Mouse (Mus musculus): ENCODE results near the gene Olfr181. TPM values are rescaled to one million over a fixed set of nuclear protein-coding genes. Genes with fewer than 3 reads are reported as not detected.

Gene Olfr181
- total RNA-seq (2022): not detected

GRCm38 (mm10) chr16:58928655-58929054 is at the start of gene Olfr181:
Gene Olfr181, minus strand, starts transcription at chr16:58928755.
- no peak for DNase-seq (ENCODE audit: low spot score in 2 of 2)

- no peak for DNase-seq (ENCODE audit: low spot score in 2 of 2)
Measured at GRCm38 (mm10) chr16:58929292-58929691, 737 bp upstream of the Olfr181 start, which contains the start of gene Olfr180. Gene Olfr180, minus strand, starts transcription at chr16:58929392.

- no peak for DNase-seq (ENCODE audit: low spot score in 2 of 2)
Measured at GRCm38 (mm10) chr16:58891963-58892362, 36.6 kb downstream of the Olfr181 start, which contains the start of gene Olfr178. Gene Olfr178, minus strand, starts transcription at chr16:58892063.

- no peak for DNase-seq (ENCODE audit: low spot score in 2 of 2)
Measured at GRCm38 (mm10) chr16:58884416-58884815, 44.1 kb downstream of the Olfr181 start.

Other genes with a start within 250 kb of the Olfr181 start
- gene Gpr15, start 209.7 kb downstream of the Olfr181 start, total RNA-seq (2022): not detected
- 100 to 1,000 TPM in 2 of 4 experiments, 10 to 100 TPM in 2; 87.9 to 106 (median 100) TPM for gene Cldnd1, start 200.8 kb downstream of the Olfr181 start, total RNA-seq (2022)
- gene Olfr172, start 165.6 kb downstream of the Olfr181 start, total RNA-seq (2022): not detected
- not detected for gene Olfr173, start 128.5 kb downstream of the Olfr181 start, total RNA-seq (2022)
- gene Olfr175-ps1, start 102.0 kb downstream of the Olfr181 start, total RNA-seq (2022): not detected
- gene Olfr177, start 54.0 kb downstream of the Olfr181 start, total RNA-seq (2022): not detected
- not detected for gene Olfr178, start 36.7 kb downstream of the Olfr181 start, total RNA-seq (2022)
- not detected for gene Olfr180, start 637 bp upstream of the Olfr181 start, total RNA-seq (2022)
- not detected for gene Olfr183, start 66.6 kb upstream of the Olfr181 start, total RNA-seq (2022)
- gene Olfr186, start 101.5 kb upstream of the Olfr181 start, total RNA-seq (2022): not detected
- not detected for gene Olfr187, start 111.0 kb upstream of the Olfr181 start, total RNA-seq (2022)
- gene Olfr190, start 149.2 kb upstream of the Olfr181 start, total RNA-seq (2022): not detected
- not detected for gene Olfr191, start 161.1 kb upstream of the Olfr181 start, total RNA-seq (2022)
- not detected for gene Olfr193, start 183.1 kb upstream of the Olfr181 start, total RNA-seq (2022)
- gene Olfr194, start 192.3 kb upstream of the Olfr181 start, total RNA-seq (2022): not detected
- gene Olfr195, start 218.3 kb upstream of the Olfr181 start, total RNA-seq (2022): not detected
- gene Olfr196, start 241.7 kb upstream of the Olfr181 start, total RNA-seq (2022): not detected